Mouse (Mus musculus) hindbrain, embryonic 12.5 days (tissue): ENCODE measurements around the gene Commd6. TPM values are rescaled to one million over a fixed set of nuclear protein-coding genes. Genes with fewer than 3 reads are reported as not detected.
"Not testable (repeated sequence)": the region's sequence is repeated elsewhere in the genome, so short reads cannot be mapped to it uniquely, and the experiment has no call there.

Experiments
- ATAC-seq: fragments of 200-750 bp; cut with Nextera tagmentation; 2 replicates; pipeline ENCODE4 v1.8.0; 2017; ENCODE audit warnings: moderate TSS enrichment; ENCODE audit not compliant: low FRiP score
- H3K27ac ChIP-seq: fragments of 300-500 bp; sonication (generic); 2 replicates; pipeline ENCODE4 v1.5.1; 2016; ENCODE audit warnings: mild to moderate bottlenecking
- H3K27me3 ChIP-seq: fragments of 300-500 bp; sonication (generic); 2 replicates; pipeline ENCODE4 v1.6.1; 2016; ENCODE audit warnings: mild to moderate bottlenecking
- H3K36me3 ChIP-seq: fragments of 300-500 bp; sonication (generic); 2 replicates; pipeline ENCODE4 v1.6.1; 2016; ENCODE audit warnings: mild to moderate bottlenecking
- H3K4me1 ChIP-seq: fragments of 300-500 bp; sonication (generic); 2 replicates; pipeline ENCODE4 v1.6.1; 2016
- H3K4me2 ChIP-seq: fragments of 300-500 bp; sonication (generic); replicated peaks from 2 replicates; pipeline ENCODE4 v1.6.1; 2016; ENCODE audit warnings: mild to moderate bottlenecking
- H3K4me3 ChIP-seq: fragments of 300-500 bp; sonication (generic); 2 replicates; pipeline ENCODE4 v1.5.1; 2016; ENCODE audit warnings: mild to moderate bottlenecking
- H3K9ac ChIP-seq: fragments of 300-500 bp; sonication (generic); 2 replicates; pipeline ENCODE4 v1.6.1; 2016; ENCODE audit warnings: mild to moderate bottlenecking, moderate library complexity
- H3K9me3 ChIP-seq: fragments of 300-500 bp; sonication (generic); replicated peaks from 2 replicates; pipeline ENCODE4 v1.6.1; 2016; ENCODE audit warnings: mild to moderate bottlenecking
- WGBS: fragments of 180-500 bp; shearing (Covaris S2); methylation state at CpG from one replicate; pipeline ENCODE4 v1.1.7; 2016; 5-methylcytosine and 5-hydroxymethylcytosine counted together
- polyA plus RNA-seq: library from polyadenylated mRNA; unstranded; fragments of >200 nt; fragmentation: Nextera tagmentation; extraction: Ambion mirVana; gene quantifications from 2 replicates; pipeline ENCODE4 v1.2.1, GENCODE M21; 2016

The Commd6 gene
- polyA plus RNA-seq, 1 experiment from 2014 or later, result 100 TPM

DNA sequence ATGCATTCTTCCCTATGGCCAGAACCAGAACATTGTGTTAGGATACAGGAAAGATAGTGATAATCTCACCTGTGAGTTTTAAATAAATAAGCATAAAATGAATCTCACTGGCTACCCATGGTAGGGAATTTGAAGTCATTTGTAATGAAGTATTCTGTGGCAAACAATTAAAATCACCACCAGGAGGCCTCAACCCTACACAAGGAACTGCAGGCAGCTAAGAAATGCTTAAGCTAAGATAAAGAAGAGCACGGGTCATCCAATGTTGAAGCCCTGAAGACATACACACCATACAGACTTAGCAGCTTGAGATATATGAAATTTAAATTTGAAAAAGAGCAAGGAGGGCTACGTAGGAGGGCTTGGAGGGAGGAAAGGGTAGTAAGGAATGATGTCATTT is 34.6 kb downstream of the Commd6 start:
- H3K36me3 ChIP-seq, result no peaks in the 10 kb centered on the region
- no peak overlapping the region for H3K9ac ChIP-seq
- H3K4me3 ChIP-seq, result no peak overlapping the region
- peaks cover 14% of the 10 kb centered on the region for H3K27me3 ChIP-seq
- peaks cover 13% of the 10 kb centered on the region for H3K4me1 ChIP-seq
- no peak overlapping the region for H3K4me2 ChIP-seq
- no peaks in the 10 kb centered on the region for H3K9me3 ChIP-seq
- H3K27ac ChIP-seq, result no peak overlapping the region
- ATAC-seq, result no peak
- 74% methylated on average over 2 of the region's 2 CpGs for WGBS

DNA sequence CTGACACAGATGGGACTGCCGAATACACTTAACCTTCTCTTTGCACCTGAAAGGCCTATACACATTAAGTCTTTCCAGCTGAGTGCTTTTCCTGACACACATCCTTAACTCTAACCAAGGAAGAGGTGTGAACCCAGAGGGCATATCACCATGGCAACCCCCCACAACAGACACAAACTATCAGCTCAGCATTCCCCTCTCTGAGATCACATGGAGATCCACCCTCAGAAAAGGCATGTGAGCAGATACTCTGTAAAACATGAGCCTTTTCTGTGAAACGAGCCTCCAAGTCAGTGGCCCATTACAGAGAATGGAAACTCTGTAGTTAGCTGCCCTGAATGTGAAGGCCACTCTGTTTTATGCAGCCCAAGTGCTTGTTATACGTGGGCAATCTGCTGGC is 37.6 kb downstream of the Commd6 start:
- Histone ChIP-seq H3K4me2 (no peak overlapping the region), H3K36me3 (no peaks in the 10 kb centered on the region), H3K4me1 (peaks cover 12% of the 10 kb centered on the region), H3K27me3 (peaks cover 11% of the 10 kb centered on the region), H3K9me3 (no peaks in the 10 kb centered on the region), H3K4me3 (no peak overlapping the region), H3K9ac (no peak overlapping the region), H3K27ac (no peak overlapping the region)
- ATAC-seq, result peak; percentile 41; the same call in 1 of the 2 replicates
- WGBS, result 45% methylated on average over 3 of the region's 3 CpGs

DNA sequence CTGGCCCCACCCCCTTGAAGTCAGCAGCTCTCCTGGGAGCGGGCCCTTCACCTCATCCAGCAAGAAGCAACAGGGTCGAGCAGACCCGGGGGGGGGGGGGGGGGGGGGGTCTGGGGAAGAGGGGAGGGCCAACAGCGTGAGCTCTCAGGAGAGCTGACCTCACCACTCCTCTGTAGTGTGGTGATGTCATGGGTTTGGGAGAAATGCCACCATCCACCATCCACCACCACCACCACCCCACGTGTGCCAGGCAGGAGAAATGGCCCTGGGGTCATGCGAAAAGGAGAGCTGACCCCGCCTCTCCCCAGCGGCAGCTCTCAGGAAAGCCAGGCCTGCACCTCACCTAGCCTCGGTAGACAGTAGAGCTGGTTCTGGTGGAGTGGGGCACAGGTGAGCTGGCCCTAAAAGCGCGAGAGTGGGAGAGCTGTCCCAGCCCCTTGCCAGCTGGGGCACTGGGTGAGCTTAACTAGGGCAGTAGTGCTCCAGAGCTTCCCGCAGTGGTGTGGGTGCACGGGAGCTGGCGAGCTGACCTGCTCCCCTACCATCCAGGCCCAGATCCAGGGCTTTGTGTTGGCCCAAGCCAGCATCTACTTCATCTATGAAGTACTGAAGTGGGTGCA is 43.3 kb downstream of the Commd6 start:
- Histone ChIP-seq H3K36me3 (no peaks in the 10 kb centered on the region), H3K9me3 (no peaks in the 10 kb centered on the region), H3K4me1 (no peaks in the 10 kb centered on the region), H3K9ac (no peak overlapping the region), H3K27ac (no peak overlapping the region), H3K4me3 (no peak overlapping the region), H3K4me2 (no peak overlapping the region), H3K27me3 (no peaks in the 10 kb centered on the region)
- peak; percentile 50; the same call in 1 of the 2 replicates for ATAC-seq
- 88% methylated on average over 13 of the region's 14 CpGs for WGBS

DNA sequence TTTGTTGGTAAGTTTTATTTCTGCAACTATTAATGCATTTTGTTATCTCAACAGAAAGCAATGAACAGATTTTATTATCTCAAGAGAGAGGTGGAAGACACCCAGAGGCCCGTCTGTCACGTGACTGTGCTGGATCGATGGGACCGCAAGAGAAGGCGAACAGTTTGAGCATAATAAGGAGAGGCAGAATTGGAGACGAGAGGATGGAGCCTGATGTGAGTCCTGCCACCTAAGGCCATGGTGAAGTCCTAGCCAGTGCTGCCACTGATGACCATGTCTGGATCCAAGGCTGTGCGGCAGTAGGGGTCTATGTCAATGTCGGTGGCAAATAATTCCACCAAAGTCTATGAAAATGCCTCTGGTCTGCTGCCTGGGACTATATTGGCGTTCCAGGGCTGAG is 43.8 kb downstream of the Commd6 start:
- no peaks in the 10 kb centered on the region for H3K27me3 ChIP-seq
- H3K36me3 ChIP-seq, result no peaks in the 10 kb centered on the region
- no peak overlapping the region for H3K4me3 ChIP-seq
- no peaks in the 10 kb centered on the region for H3K4me1 ChIP-seq
- no peaks in the 10 kb centered on the region for H3K9me3 ChIP-seq
- 92% methylated on average over 9 of the region's 9 CpGs for WGBS
- no peak overlapping the region for H3K9ac ChIP-seq
- no peak overlapping the region for H3K27ac ChIP-seq
- H3K4me2 ChIP-seq, result no peak overlapping the region
- ATAC-seq, result no peak

DNA sequence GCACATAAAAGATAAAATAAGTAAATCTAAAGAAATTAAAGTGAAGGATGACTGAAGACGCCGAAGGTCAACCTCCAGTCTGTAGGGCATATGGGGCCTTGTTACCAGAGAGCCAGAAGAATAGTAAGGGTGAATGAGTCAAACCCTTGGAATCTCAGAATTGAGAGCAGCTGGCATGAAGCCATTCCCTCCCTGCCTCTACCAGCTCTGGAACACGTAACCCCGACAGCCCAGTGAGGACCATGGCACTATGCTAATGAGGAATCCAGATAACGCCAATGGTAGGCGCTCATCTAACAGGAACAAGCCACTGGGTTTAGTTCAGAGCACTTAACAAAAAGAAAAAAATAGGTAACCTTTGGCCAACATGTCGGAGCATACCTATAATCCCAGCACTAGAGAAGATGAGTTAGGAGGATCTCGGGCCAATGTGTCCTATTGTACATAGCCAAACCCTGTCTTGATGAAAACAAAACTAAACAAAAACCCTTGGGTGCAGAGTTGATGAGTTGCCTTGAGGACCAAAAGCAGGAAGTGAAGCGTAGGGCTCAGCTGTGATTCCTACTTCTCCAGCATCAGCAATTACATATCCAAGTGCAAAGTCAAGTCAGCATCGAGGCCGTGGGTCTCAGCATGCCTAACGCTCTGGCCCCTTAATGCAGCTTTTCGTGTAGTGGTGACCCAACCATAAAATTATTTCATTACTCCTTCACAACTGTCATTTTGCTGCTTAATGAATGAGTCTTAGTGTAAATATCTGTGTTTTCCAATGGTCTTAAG is 45.0 kb downstream of the Commd6 start:
- no peak for ATAC-seq
- Histone ChIP-seq H3K9ac (no peak overlapping the region), H3K27me3 (no peaks in the 10 kb centered on the region), H3K36me3 (no peaks in the 10 kb centered on the region), H3K27ac (no peak overlapping the region), H3K4me2 (no peak overlapping the region), H3K4me1 (no peaks in the 10 kb centered on the region), H3K4me3 (no peak overlapping the region), H3K9me3 (no peaks in the 10 kb centered on the region)
- WGBS, result 93% methylated on average over 13 of the region's 13 CpGs

DNA sequence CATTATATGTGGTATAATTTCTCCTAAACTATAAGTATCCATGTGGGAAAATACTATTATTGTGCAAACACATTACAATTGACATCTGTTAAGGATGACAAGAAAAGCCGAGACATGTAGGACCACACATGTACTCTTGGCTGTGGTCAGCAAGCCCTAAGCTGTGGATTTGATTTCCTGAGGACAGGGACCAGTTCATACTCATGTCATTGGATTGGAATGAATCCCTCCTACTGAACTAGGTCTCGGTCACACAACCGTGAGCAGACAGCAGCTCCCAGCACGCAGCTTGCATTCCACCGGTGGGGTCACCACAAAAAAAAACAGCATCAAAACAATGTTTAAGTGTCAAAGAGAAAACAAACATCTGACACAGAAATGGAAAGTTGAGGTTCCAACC is 46.5 kb downstream of the Commd6 start:
- WGBS, result 82% methylated on average over 5 of the region's 5 CpGs
- Histone ChIP-seq H3K4me2 (no peak overlapping the region), H3K9me3 (no peaks in the 10 kb centered on the region), H3K4me3 (no peak overlapping the region), H3K27ac (no peak overlapping the region), H3K36me3 (no peaks in the 10 kb centered on the region), H3K4me1 (no peaks in the 10 kb centered on the region), H3K9ac (no peak overlapping the region), H3K27me3 (no peaks in the 10 kb centered on the region)
- no peak for ATAC-seq

DNA sequence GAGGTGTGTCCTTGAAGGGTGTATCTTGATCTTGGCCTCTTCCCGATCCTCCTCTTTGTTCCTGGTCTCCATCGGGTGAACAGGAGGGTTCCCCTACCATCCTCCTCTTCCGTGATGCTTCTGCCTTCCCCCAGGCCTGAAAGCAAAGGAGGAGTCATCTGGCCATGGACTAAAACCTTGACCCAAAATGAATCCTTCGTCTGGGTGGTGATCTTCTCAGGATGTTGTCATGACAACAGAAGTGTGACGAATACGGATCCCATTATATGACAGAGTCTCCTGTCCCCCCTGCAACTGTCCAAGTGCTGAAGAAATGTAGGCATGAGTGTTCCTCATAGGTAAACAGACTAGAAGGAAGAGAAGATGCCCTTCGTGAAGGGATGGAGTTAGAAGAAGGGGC is 47.1 kb downstream of the Commd6 start:
- no peak overlapping the region for H3K9ac ChIP-seq
- 85% methylated on average over 7 of the region's 7 CpGs for WGBS
- no peaks in the 10 kb centered on the region for H3K27me3 ChIP-seq
- no peak overlapping the region for H3K4me2 ChIP-seq
- H3K4me1 ChIP-seq, result no peaks in the 10 kb centered on the region
- H3K36me3 ChIP-seq, result no peaks in the 10 kb centered on the region
- no peaks in the 10 kb centered on the region for H3K9me3 ChIP-seq
- H3K4me3 ChIP-seq, result no peak overlapping the region
- ATAC-seq, result no peak
- H3K27ac ChIP-seq, result no peak overlapping the region

DNA sequence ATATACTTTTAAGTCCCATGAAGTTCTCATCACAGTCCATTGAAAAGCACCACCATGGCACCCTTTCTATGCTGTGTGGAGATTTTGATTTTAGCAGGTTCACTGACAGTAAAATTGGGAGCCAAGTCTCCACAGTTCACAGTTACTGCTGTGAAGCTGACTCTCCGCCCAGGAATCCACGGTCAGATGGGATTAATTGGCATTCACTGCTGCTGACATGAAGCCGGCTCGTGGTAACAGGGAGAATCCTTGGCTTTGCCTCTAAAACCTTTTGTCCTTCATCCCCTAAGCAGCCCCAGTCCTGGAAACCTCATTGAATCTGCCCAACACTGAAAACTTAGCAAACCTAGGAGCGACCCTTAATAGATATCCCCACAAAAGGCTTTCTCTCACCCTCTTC is 49.4 kb downstream of the Commd6 start:
- Histone ChIP-seq H3K9me3 (no peaks in the 10 kb centered on the region), H3K9ac (no peak overlapping the region), H3K4me1 (no peaks in the 10 kb centered on the region), H3K36me3 (no peaks in the 10 kb centered on the region), H3K4me3 (no peak overlapping the region), H3K4me2 (no peak overlapping the region), H3K27ac (no peak overlapping the region), H3K27me3 (no peaks in the 10 kb centered on the region)
- no peak for ATAC-seq
- WGBS, result 76% methylated on average over 5 of the region's 5 CpGs

DNA sequence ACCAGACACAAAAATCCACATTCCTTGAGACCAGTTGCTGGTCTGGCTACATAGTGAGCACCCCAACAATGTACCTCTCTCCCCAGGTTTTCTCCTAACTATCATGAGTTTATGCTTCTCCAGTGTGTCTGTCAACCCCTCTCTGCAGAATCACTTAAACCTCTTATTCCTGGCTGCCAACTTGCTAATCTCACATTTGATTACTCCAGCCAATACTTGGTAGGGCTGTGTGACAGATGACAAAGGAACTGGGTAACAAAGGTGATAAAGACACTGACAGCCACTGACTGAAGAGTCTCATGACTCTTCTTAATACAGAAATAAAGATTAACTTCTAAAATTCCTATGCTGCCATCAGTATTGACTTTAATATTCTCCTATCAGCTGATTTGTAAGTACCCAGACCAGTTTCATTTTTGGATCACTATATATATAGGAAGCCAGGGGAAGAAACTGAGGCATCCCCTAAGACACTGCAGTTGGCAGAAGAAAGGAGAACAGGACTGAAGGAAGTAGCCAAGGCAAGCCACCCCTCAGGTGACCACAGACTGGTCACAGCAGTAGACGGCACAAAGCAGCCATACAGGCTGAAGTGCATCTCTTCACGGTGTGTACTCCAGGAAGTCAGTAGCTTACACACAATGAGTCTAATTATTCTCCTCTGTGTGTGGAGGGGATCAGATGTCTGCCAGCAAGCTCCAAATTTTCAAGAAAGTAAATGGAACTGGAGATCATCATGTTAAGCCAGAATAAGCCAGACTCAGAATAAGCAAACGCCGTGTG is 52.1 kb downstream of the Commd6 start:
- H3K4me2 ChIP-seq, H3K27me3 ChIP-seq, H3K27ac ChIP-seq, H3K9ac ChIP-seq, H3K4me1 ChIP-seq, ATAC-seq, H3K9me3 ChIP-seq, H3K36me3 ChIP-seq, H3K4me3 ChIP-seq: not testable (repeated sequence)
- 78% methylated on average over 3 of the region's 4 CpGs for WGBS

DNA sequence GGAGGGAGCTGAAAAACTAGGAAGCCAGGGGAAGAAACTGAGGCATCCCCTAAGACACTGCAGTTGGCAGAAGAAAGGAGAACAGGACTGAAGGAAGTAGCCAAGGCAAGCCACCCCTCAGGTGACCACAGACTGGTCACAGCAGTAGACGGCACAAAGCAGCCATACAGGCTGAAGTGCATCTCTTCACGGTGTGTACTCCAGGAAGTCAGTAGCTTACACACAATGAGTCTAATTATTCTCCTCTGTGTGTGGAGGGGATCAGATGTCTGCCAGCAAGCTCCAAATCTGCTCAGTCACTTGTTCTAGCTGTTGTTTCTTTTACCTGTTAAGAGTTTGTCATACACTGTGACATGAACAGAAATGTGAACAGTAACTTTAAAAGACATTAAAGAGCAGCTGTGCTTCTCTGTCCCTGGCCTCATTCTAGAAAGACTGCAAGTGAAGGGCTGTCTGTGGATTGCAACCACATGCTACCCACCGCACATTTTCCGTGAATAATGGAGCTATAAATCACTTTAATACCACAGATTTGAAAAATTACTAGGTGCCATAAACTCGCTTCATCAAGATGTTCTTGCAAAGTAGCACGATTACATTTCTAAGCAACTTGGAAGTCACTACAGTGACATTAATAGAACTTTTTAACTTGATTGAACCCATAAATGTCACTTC is 53.0 kb downstream of the Commd6 start:
- not testable (repeated sequence) for H3K27me3 ChIP-seq, H3K4me2 ChIP-seq, ATAC-seq, H3K9me3 ChIP-seq, H3K4me3 ChIP-seq, H3K27ac ChIP-seq, H3K36me3 ChIP-seq, H3K4me1 ChIP-seq, H3K9ac ChIP-seq
- 77% methylated on average over 4 of the region's 6 CpGs for WGBS

DNA sequence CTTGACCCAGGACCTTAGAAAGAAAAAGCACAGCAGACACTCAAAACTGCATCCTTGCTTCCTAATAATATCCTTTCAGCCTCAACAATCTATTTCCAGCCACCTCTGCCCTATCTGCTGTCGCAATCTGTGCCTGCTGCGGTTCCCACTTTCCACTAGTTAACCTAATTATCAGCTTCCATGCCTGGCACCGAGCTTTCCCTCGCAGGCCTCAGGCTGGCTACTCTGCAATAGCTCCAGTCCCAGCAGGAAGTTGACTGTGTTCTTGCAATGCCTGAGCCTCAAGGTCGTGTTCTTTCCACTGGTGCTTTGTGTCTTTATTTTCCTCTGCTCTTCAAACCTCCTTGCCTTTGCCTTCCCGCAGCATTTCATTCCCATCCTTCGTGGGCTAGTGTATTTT is 54.4 kb downstream of the Commd6 start:
- no peaks in the 10 kb centered on the region for H3K4me1 ChIP-seq
- no peak overlapping the region for H3K4me3 ChIP-seq
- no peaks in the 10 kb centered on the region for H3K36me3 ChIP-seq
- H3K9ac ChIP-seq, result no peak overlapping the region
- no peaks in the 10 kb centered on the region for H3K9me3 ChIP-seq
- no peak overlapping the region for H3K4me2 ChIP-seq
- 70% methylated on average over 7 of the region's 7 CpGs for WGBS
- H3K27ac ChIP-seq, result no peak overlapping the region
- no peak for ATAC-seq
- no peaks in the 10 kb centered on the region for H3K27me3 ChIP-seq
